Mouse (Mus musculus): ENCODE results near the gene Cby1.

Cby1 gene

DNA sequence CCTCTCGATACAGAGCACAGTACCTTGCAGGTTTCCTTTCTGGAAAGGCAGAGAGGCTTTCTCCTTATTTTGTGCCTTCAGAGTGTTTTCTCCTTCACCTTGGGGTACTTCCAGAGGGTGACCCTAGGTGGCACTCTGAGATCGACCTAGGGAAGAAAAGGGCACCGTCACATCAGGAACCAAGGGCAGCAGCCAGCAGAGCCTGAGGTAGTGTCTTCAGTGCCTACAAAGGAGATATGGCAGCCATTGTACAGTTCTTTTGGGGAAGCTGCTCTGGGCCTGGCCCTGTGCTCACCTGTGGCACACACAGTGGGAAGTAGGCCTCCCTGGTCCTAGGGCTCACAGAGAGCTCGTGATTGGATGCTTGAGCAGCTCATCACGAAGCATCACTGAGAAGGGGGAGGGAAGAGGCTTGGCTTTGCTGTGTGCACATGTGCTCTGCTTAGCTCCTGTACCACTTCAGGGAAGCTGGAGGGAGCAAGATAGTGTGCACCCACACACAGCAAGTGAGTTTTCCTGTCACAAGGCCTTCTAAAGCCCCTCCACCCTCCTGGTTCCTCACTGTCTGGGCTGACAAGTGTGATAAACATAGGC is 49.3 kb downstream of the Cby1 start:
- no peak for DNase-seq

DNA sequence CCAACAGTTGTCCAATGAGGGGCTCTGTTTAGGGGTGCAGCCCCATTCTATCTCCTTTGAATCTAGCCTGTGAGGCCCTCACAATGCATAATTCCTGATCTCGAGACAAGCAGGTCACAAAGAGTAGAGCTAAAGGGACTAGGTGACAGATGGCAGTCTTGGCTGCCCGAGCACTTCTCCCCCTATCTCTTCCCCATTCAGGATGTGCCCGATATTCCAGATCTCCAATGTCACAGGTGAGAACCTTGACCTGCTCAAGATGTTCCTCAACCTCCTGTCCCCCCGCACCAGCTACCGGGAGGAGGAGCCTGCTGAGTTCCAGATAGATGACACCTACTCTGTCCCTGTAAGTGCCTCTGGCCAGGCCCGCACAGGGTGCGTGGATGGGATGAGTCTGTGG is 56.6 kb downstream of the Cby1 start:
- no peak for DNase-seq

DNA sequence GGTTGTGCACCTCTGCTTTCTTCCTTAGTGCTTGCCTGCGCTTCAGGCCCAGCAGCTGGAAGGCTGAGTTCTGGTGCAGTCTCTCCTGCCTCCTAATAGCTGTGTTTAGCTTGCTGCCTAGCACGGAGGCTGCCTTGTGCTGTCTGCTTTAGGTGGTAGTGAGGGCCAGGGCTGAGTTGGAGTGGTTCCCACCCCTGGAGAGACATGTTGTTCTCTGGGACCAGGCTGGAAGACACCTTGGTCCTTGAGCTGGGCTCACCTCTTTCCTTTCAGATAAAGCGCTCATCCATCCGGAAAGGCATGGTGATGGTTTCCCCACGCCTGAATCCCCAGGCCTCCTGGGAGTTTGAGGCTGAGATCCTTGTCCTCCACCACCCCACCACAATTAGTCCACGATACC is 57.7 kb downstream of the Cby1 start:
- no peak for DNase-seq

All from B cell, adult 2 months (primary cell).